In genomic region chr17:47864496-47864895, GRCm38 (mm10) we compare ENCODE assay signal across 8 mouse cellular contexts. TPM values are rescaled to one million over a fixed set of nuclear protein-coding genes. Genes with fewer than 3 reads are reported as not detected.
A peak's percentile ranks its signal among the peaks of the same experiment; 100 is the strongest.
DNase-seq lines count a peak whose midpoint lies in the region; ATAC-seq and TF ChIP-seq lines count a peak whose summit lies in the region.

No protein-coding gene starts in this region.

- no peaks in the 10 kb centered on the region for H3K36me3 ChIP-seq in MEL (ENCODE audit: control insufficient read depth in 1 of 2, insufficient read depth in 2 of 2, low read length in 2 of 2)
- no peaks in the 10 kb centered on the region for H3K36me3 ChIP-seq in forebrain, embryonic 16.5 days (ENCODE audit: control insufficient read depth, insufficient read depth)
- peaks cover 12% of the 10 kb centered on the region for H3K36me3 ChIP-seq in lung, embryonic 16.5 days (ENCODE audit: control insufficient read depth, insufficient read depth, low read length)

- H3K4me1 ChIP-seq in MEL (ENCODE audit: control insufficient read depth in 1 of 2, insufficient read depth in 2 of 2, low read length in 2 of 2) = no peaks in the 10 kb centered on the region
- H3K4me1 ChIP-seq in forebrain, embryonic 16.5 days (replicated peaks; ENCODE audit: control insufficient read depth, insufficient read depth, low read length) = peaks cover 13% of the 10 kb centered on the region
- H3K4me1 ChIP-seq in lung, embryonic 16.5 days (replicated peaks; ENCODE audit: control insufficient read depth, insufficient read depth, low read length) = peaks cover 7% of the 10 kb centered on the region; the same call in 1 of the 2 replicates

- peak; percentile 81 to 99 (median 96) for TF ChIP-seq CTCF in MEL (IDR thresholded peaks at IDR 0.05 in 2 of 3, conservative IDR thresholded peaks at IDR 0.05 in 1 of 3; ENCODE audit: control insufficient read depth in 1 of 3, insufficient read depth in 1 of 3, low read depth in 2 of 3, low read length in 3 of 3, poor library complexity in 1 of 3, severe bottlenecking in 1 of 3)

- no peak for TF ChIP-seq EP300 in MEL (IDR thresholded peaks at IDR 0.05; ENCODE audit: low read depth in 1 of 2, low read length in 2 of 2)

- H3K27ac ChIP-seq in MEL (ENCODE audit: control insufficient read depth, low read depth, low read length) = no peak overlapping the region
- H3K27ac ChIP-seq in forebrain, embryonic 16.5 days (ENCODE audit: low read length) = no peak overlapping the region
- H3K27ac ChIP-seq in lung, embryonic 16.5 days (ENCODE audit: low read length) = no peak overlapping the region

- TF ChIP-seq RAD21 in MEL (IDR thresholded peaks at IDR 0.05; ENCODE audit: low read depth, low read length) = peak; percentile 59

- no peaks in the 10 kb centered on the region for H3K9me3 ChIP-seq in MEL (replicated peaks; ENCODE audit: insufficient read depth, low read length)
- H3K9me3 ChIP-seq in forebrain, embryonic 16.5 days (ENCODE audit: control insufficient read depth, low read length) = no peaks in the 10 kb centered on the region
- no peaks in the 10 kb centered on the region for H3K9me3 ChIP-seq in lung, embryonic 16.5 days (ENCODE audit: control insufficient read depth, low read length)

- H3K4me3 ChIP-seq in MEL (ENCODE audit: control insufficient read depth in 1 of 2, insufficient read depth in 1 of 2, low read depth in 2 of 2, low read length in 2 of 2) = peak overlapping the region in 1 of 2 experiments; percentile 37; a peak in 1 of 4 replicates
- 0 out of 2 replicates have a peak overlapping the region, but pooled peaks have one; percentile 9 for H3K4me3 ChIP-seq in forebrain, embryonic 16.5 days (replicated peaks; ENCODE audit: low read length)
- H3K4me3 ChIP-seq in lung, embryonic 16.5 days (ENCODE audit: low read length) = 0 out of 2 replicates have a peak overlapping the region, but pooled peaks have one; percentile 19

- peak; percentile 79 for ATAC-seq in forebrain, embryonic 16.5 days
- ATAC-seq in lung, embryonic 16.5 days (ENCODE audit: low read depth) = peak; percentile 88

- no peaks in the 10 kb centered on the region for H3K27me3 ChIP-seq in MEL (ENCODE audit: control insufficient read depth in 1 of 2, insufficient read depth in 2 of 2, low read length in 2 of 2)
- no peaks in the 10 kb centered on the region for H3K27me3 ChIP-seq in forebrain, embryonic 16.5 days (replicated peaks; ENCODE audit: control insufficient read depth, insufficient read depth, low read length)
- H3K27me3 ChIP-seq in lung, embryonic 16.5 days (ENCODE audit: control insufficient read depth, insufficient read depth, low read depth, low read length) = no peaks in the 10 kb centered on the region

- DNase-seq in MEL (ENCODE audit: low read depth, low spot score) = peak; percentile 87
- peak; percentile 78 to 83 for DNase-seq in cerebellum, adult 18-20 months
- peak; percentile 95 for DNase-seq in heart, postnatal 4 days
- DNase-seq in layer of hippocampus, adult 18-20 months (ENCODE audit: low spot score in 2 of 2) = peak; percentile 74 to 82
- peak; percentile 73 for DNase-seq in ovary, postnatal 10 days (ENCODE audit: low spot score)
- peak; percentile 88 for DNase-seq in thymus, postnatal 25 days

- no peak for TF ChIP-seq POLR2A in MEL (IDR thresholded peaks at IDR 0.05; ENCODE audit: control insufficient read depth in 1 of 2, insufficient read depth in 1 of 2, low read depth in 1 of 2, low read length in 2 of 2, poor library complexity in 1 of 2)

- WGBS in forebrain, embryonic 16.5 days = 5% methylated on average over 17 of the region's 17 CpGs
- 3% methylated on average over 17 of the region's 17 CpGs for WGBS in lung, embryonic 16.5 days

- peak overlapping the region; percentile 48 for H3K4me2 ChIP-seq in forebrain, embryonic 16.5 days (ENCODE audit: low read length)
- peak overlapping the region; percentile 40 for H3K4me2 ChIP-seq in lung, embryonic 16.5 days (ENCODE audit: low read depth, low read length)

- H3K79me2 ChIP-seq in MEL (ENCODE audit: control insufficient read depth, insufficient read depth, low read length, poor library complexity) = no peaks in the 10 kb centered on the region

- no peak overlapping the region for H3K9ac ChIP-seq in MEL (ENCODE audit: control insufficient read depth, low read depth, low read length, poor library complexity, severe bottlenecking)
- peak overlapping the region; percentile 46 for H3K9ac ChIP-seq in forebrain, embryonic 16.5 days (replicated peaks; ENCODE audit: low read depth, low read length)
- peak overlapping the region; percentile 58 for H3K9ac ChIP-seq in lung, embryonic 16.5 days (ENCODE audit: low read length)

TF ChIP-seq in MEL, 35 proteins besides CTCF, POLR2A, EP300 and RAD21:
- TF ChIP-seq SIN3A (IDR thresholded peaks at IDR 0.05; ENCODE audit: low read length) (no peak), MAZ (IDR thresholded peaks at IDR 0.05; ENCODE audit: low read depth, low read length) (no peak), E2F4 (IDR thresholded peaks at IDR 0.05; ENCODE audit: borderline replicate concordance, low read depth, low read length) (no peak), ELF1 (IDR thresholded peaks at IDR 0.05; ENCODE audit: low read depth, low read length) (no peak), ZC3H11A (IDR thresholded peaks at IDR 0.05; ENCODE audit: low read depth, low read length) (peak; percentile 55; the same call in 1 of the 2 replicates), KAT2A (conservative IDR thresholded peaks at IDR 0.05; ENCODE audit: low read depth, low read length) (no peak), MYB (IDR thresholded peaks at IDR 0.05; ENCODE audit: low read depth, low read length) (no peak), NELFE (IDR thresholded peaks at IDR 0.05; ENCODE audit: low read depth, low read length) (no peak), MEF2A (IDR thresholded peaks at IDR 0.05; ENCODE audit: extremely low read depth, insufficient replicate concordance, low read depth, low read length, poor library complexity, severe bottlenecking) (no peak), MAX (IDR thresholded peaks at IDR 0.05; ENCODE audit: low read length) (no peak), USF2 (IDR thresholded peaks at IDR 0.05; ENCODE audit: borderline replicate concordance in 1 of 2, insufficient read depth in 1 of 2, low read depth in 1 of 2, low read length in 2 of 2) (no peak), HCFC1 (IDR thresholded peaks at IDR 0.05; ENCODE audit: low read depth, low read length) (no peak), MAFK (IDR thresholded peaks at IDR 0.05; ENCODE audit: borderline replicate concordance, low read depth, low read length) (no peak), CHD2 (IDR thresholded peaks at IDR 0.05; ENCODE audit: low read length) (no peak), SMC3 (IDR thresholded peaks at IDR 0.05; ENCODE audit: low read depth, low read length) (peak; percentile 86), ZNF384 (IDR thresholded peaks at IDR 0.05; ENCODE audit: low read depth, low read length) (0 out of 2 replicates have a peak, but pooled peaks have one; percentile 43), POLR2AphosphoS5 (IDR thresholded peaks at IDR 0.05; ENCODE audit: borderline replicate concordance, low read depth, low read length) (no peak), MYC (IDR thresholded peaks at IDR 0.05; ENCODE audit: low read depth, low read length) (no peak), NRF1 (IDR thresholded peaks at IDR 0.05; ENCODE audit: insufficient read depth, low read depth, low read length, poor library complexity, severe bottlenecking) (0 out of 2 replicates have a peak, but pooled peaks have one; percentile 21)

RNA-seq across cellular contexts. Expression of gene Mdfi, which starts 30.0 kb away (rescaled TPM):
- not detected in 2 replicates for total RNA-seq in MEL (2012; rRNA removed)
- not detected for polyA plus RNA-seq in MEL (2012; ENCODE audit: insufficient read depth in 1 of 2, insufficient read length in 2 of 2, low read depth in 1 of 2, low replicate concordance in 2 of 2, missing spikeins in 1 of 2)
- polyA plus RNA-seq in forebrain, embryonic 16.5 days (2015; fragmentation: Nextera tagmentation; extraction: Ambion mirVana) = 2.0 and 2.5 TPM in 2 replicates
- total RNA-seq in heart, postnatal 4 days (2021) = 10 to 100 TPM; 16.4 to 20.2 TPM
- under 1 TPM; 0.56 to 0.57 TPM for total RNA-seq in layer of hippocampus, adult 18-20 months (2021)
- polyA plus RNA-seq in lung, embryonic 16.5 days (2015; fragmentation: Nextera tagmentation; extraction: Ambion mirVana) = 18.1 and 22.1 TPM in 2 replicates

RNA-seq across cellular contexts. Expression of gene Foxp4, which starts 59.9 kb away (rescaled TPM):
- total RNA-seq in MEL (2012; rRNA removed) = 6.6 and 7.1 TPM in 2 replicates
- polyA plus RNA-seq in MEL (2012; ENCODE audit: insufficient read depth in 1 of 2, insufficient read length in 2 of 2, low read depth in 1 of 2, low replicate concordance in 2 of 2, missing spikeins in 1 of 2) = 10 to 100 TPM in 1 of 2 experiments, not detected in 1; 50.5 TPM
- 29.1 and 29.6 TPM in 2 replicates for polyA plus RNA-seq in forebrain, embryonic 16.5 days (2015; fragmentation: Nextera tagmentation; extraction: Ambion mirVana)
- total RNA-seq in heart, postnatal 4 days (2021) = 10 to 100 TPM; 18.1 to 19.6 TPM
- 10 to 100 TPM; 49.7 to 56.1 TPM for total RNA-seq in layer of hippocampus, adult 18-20 months (2021)
- 13.6 and 14.6 TPM in 2 replicates for polyA plus RNA-seq in lung, embryonic 16.5 days (2015; fragmentation: Nextera tagmentation; extraction: Ambion mirVana)

Comparison
In these comparisons a context has a peak if more than half of its experiments do, and no peak if none do; other contexts are left out.
1. RNA of gene Mdfi, which starts 30.0 kb away (total RNA-seq): 16.4 to 20.2 TPM in heart, postnatal 4 days; 0.56 to 0.57 TPM in layer of hippocampus, adult 18-20 months and not detected in MEL; every median in the first group is over 10 times any median in the second.
2. Peak in every context shown above with its lines, with median percentiles within 50 percentile points of each other: DNase-seq.